Mouse (Mus musculus) stomach, embryonic 16.5 days (tissue): ENCODE measurements at regions not wholly inside any gene's neighbourhood (a gene's known extent, or its start where the extent isn't known, plus 50 kb on each side); places are given as distances from the start of the nearest gene placed in this dataset.
A peak's percentile ranks its signal among the peaks of the same experiment; 100 is the strongest.

Experiments used
- ATAC-seq: fragments of 200-750 bp; cut with Nextera tagmentation; 2 replicates; pipeline ENCODE4 v1.8.0; 2017; ENCODE audit warnings: moderate number of reproducible peaks, moderate TSS enrichment; ENCODE audit not compliant: insufficient read depth, low FRiP score
- H3K27ac ChIP-seq: fragments of 300-500 bp; sonication (generic); 2 replicates; pipeline ENCODE4 v1.5.1; 2014; ENCODE audit warnings: low read length
- H3K27me3 ChIP-seq: fragments of 300-500 bp; sonication (generic); 2 replicates; pipeline ENCODE4 v1.6.1; 2014; ENCODE audit warnings: low read length, control low read depth, mixed read lengths; ENCODE audit not compliant: control insufficient read depth, insufficient read depth
- H3K36me3 ChIP-seq: fragments of 300-500 bp; sonication (generic); 2 replicates; pipeline ENCODE4 v1.6.1; 2014; ENCODE audit warnings: low read length; ENCODE audit not compliant: control insufficient read depth, insufficient read depth
- H3K4me1 ChIP-seq: fragments of 300-500 bp; sonication (generic); 2 replicates; pipeline ENCODE4 v1.6.1; 2014; ENCODE audit warnings: low read length, control low read depth, mixed read lengths; ENCODE audit not compliant: control insufficient read depth, insufficient read depth
- H3K4me2 ChIP-seq: fragments of 300-500 bp; sonication (generic); 2 replicates; pipeline ENCODE4 v1.6.1; 2014; ENCODE audit warnings: low read depth, low read length, mixed read lengths
- H3K4me3 ChIP-seq: fragments of 300-500 bp; sonication (generic); replicated peaks from 2 replicates; pipeline ENCODE4 v1.5.1; 2014; ENCODE audit warnings: mild to moderate bottlenecking, low read length
- H3K9ac ChIP-seq: fragments of 300-500 bp; sonication (generic); 2 replicates; pipeline ENCODE4 v1.6.1; 2014; ENCODE audit warnings: low read length
- H3K9me3 ChIP-seq: fragments of 300-500 bp; sonication (generic); replicated peaks from 2 replicates; pipeline ENCODE4 v1.6.1; 2016; ENCODE audit warnings: low read length, control low read depth; ENCODE audit not compliant: control insufficient read depth
- WGBS: fragments of 180-500 bp; shearing (Covaris S2); extraction: QIAGEN DNeasy Blood & Tissue Kit; methylation state at CpG from one replicate; pipeline ENCODE4 v1.1.7; 2014; 5-methylcytosine and 5-hydroxymethylcytosine counted together

- WGBS = 65% methylated on average over 19 of the region's 19 CpGs
- peaks cover 3% of the 10 kb centered on the region; the same call in 1 of the 2 replicates for H3K4me1 ChIP-seq
- H3K9ac ChIP-seq = peak overlapping the region; percentile 18; the same call in 1 of the 2 replicates
- H3K4me2 ChIP-seq = no peak overlapping the region
- ATAC-seq = no peak
- no peaks in the 10 kb centered on the region for H3K36me3 ChIP-seq
- no peak overlapping the region; the same call in 1 of the 2 replicates for H3K27ac ChIP-seq
- H3K27me3 ChIP-seq = no peaks in the 10 kb centered on the region
- H3K4me3 ChIP-seq = no peak overlapping the region
- H3K9me3 ChIP-seq = peaks cover under 1% of the 10 kb centered on the region; the same call in 1 of the 2 replicates
These were observed 155.8 kb upstream of the Klf14 start for GRCm38 (mm10) chr6:31114336-31115335.

GRCm38 (mm10) chr6:31115566-31115965 lies 156.7 kb upstream of the Klf14 start:
- H3K9me3 ChIP-seq = no peaks in the 10 kb centered on the region
- no peak overlapping the region for H3K4me3 ChIP-seq
- no peaks in the 10 kb centered on the region for H3K36me3 ChIP-seq
- no peak for ATAC-seq
- H3K4me2 ChIP-seq = no peak overlapping the region
- peaks cover 3% of the 10 kb centered on the region; the same call in 1 of the 2 replicates for H3K4me1 ChIP-seq
- H3K27me3 ChIP-seq = no peaks in the 10 kb centered on the region
- 46% methylated on average over 4 of the region's 4 CpGs for WGBS
- H3K27ac ChIP-seq = no peak overlapping the region
- no peak overlapping the region for H3K9ac ChIP-seq

GRCm38 (mm10) chr6:31116365-31116764 lies 157.5 kb upstream of the Klf14 start:
- no peak for ATAC-seq

GRCm38 (mm10) chr6:31117666-31118065 lies 158.8 kb upstream of the Klf14 start:
- H3K27ac ChIP-seq = no peak overlapping the region
- peaks cover 3% of the 10 kb centered on the region; the same call in 1 of the 2 replicates for H3K4me1 ChIP-seq
- no peaks in the 10 kb centered on the region for H3K27me3 ChIP-seq
- WGBS = 89% methylated on average over 12 of the region's 12 CpGs
- no peaks in the 10 kb centered on the region for H3K9me3 ChIP-seq
- no peak overlapping the region for H3K9ac ChIP-seq
- no peaks in the 10 kb centered on the region for H3K36me3 ChIP-seq
- no peak overlapping the region for H3K4me3 ChIP-seq
- ATAC-seq = no peak
- no peak overlapping the region for H3K4me2 ChIP-seq

More at GRCm38 (mm10) chr6:31116365-31116764, 157.5 kb upstream of the Klf14 start:
- Histone ChIP-seq H3K27me3 (no peaks in the 10 kb centered on the region), H3K4me3 (no peak overlapping the region), H3K27ac (no peak overlapping the region), H3K4me1 (peaks cover 3% of the 10 kb centered on the region; the same call in 1 of the 2 replicates), H3K36me3 (no peaks in the 10 kb centered on the region), H3K4me2 (no peak overlapping the region), H3K9ac (no peak overlapping the region), H3K9me3 (no peaks in the 10 kb centered on the region)
- WGBS = 62% methylated on average over 6 of the region's 6 CpGs

DNA sequence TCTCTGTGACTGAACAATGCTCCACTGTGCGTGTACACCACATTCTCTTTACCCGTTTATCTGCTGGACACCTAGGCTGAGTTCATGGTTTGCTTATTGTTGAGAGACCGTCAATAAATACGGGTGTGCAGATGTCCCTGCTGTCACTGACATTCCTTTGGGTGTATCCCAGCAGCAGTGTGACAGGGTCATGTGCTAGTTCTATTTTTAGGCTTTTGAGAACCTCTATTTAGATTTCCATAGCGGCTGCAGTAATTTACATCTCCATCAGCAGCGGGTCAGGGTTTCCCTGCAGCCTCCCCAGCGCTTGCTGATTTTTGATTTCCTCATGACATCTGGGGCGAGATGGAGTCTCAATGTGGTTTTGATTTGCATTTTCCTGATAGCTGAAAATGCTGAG lies 162.1 kb upstream of the Klf14 start:
- H3K4me3 ChIP-seq = no peak overlapping the region
- no peak for ATAC-seq
- H3K9ac ChIP-seq = no peak overlapping the region
- no peak overlapping the region for H3K27ac ChIP-seq
- no peak overlapping the region for H3K4me2 ChIP-seq
- H3K27me3 ChIP-seq = no peaks in the 10 kb centered on the region
- 0 out of 2 replicates have a peak, but pooled peaks cover 4% of the 10 kb centered on the region for H3K4me1 ChIP-seq
- no peaks in the 10 kb centered on the region for H3K36me3 ChIP-seq
- H3K9me3 ChIP-seq = no peaks in the 10 kb centered on the region
- 62% methylated on average over 8 of the region's 8 CpGs for WGBS

- Histone ChIP-seq H3K4me2 (no peak overlapping the region), H3K27ac (no peak overlapping the region), H3K9ac (no peak overlapping the region), H3K4me3 (no peak overlapping the region), H3K27me3 (no peaks in the 10 kb centered on the region), H3K36me3 (no peaks in the 10 kb centered on the region), H3K9me3 (no peaks in the 10 kb centered on the region), H3K4me1 (0 out of 2 replicates have a peak, but pooled peaks cover 4% of the 10 kb centered on the region)
- ATAC-seq = no peak
- WGBS = 74% methylated on average over 5 of the region's 5 CpGs
These were observed 164.0 kb upstream of the Klf14 start for GRCm38 (mm10) chr6:31122895-31123294.

GRCm38 (mm10) chr6:31123342-31123990 lies 164.6 kb upstream of the Klf14 start:
- H3K27ac ChIP-seq = no peak overlapping the region
- H3K4me3 ChIP-seq = no peak overlapping the region
- WGBS = 66% methylated on average over 4 of the region's 4 CpGs
- H3K36me3 ChIP-seq = no peaks in the 10 kb centered on the region
- 0 out of 2 replicates have a peak, but pooled peaks cover 4% of the 10 kb centered on the region for H3K4me1 ChIP-seq
- no peak overlapping the region for H3K4me2 ChIP-seq
- H3K9me3 ChIP-seq = no peaks in the 10 kb centered on the region
- no peak overlapping the region for H3K9ac ChIP-seq
- no peaks in the 10 kb centered on the region for H3K27me3 ChIP-seq
- no peak for ATAC-seq

GRCm38 (mm10) chr6:31124076-31124475 lies 165.2 kb upstream of the Klf14 start:
- H3K4me3 ChIP-seq = no peak overlapping the region
- no peaks in the 10 kb centered on the region for H3K36me3 ChIP-seq
- H3K9ac ChIP-seq = no peak overlapping the region
- no peaks in the 10 kb centered on the region for H3K27me3 ChIP-seq
- H3K4me1 ChIP-seq = 0 out of 2 replicates have a peak, but pooled peaks cover 8% of the 10 kb centered on the region
- no peak for ATAC-seq
- no peak overlapping the region for H3K4me2 ChIP-seq
- no peaks in the 10 kb centered on the region for H3K9me3 ChIP-seq
- WGBS = 62% methylated on average over 6 of the region's 6 CpGs
- H3K27ac ChIP-seq = no peak overlapping the region

DNA sequence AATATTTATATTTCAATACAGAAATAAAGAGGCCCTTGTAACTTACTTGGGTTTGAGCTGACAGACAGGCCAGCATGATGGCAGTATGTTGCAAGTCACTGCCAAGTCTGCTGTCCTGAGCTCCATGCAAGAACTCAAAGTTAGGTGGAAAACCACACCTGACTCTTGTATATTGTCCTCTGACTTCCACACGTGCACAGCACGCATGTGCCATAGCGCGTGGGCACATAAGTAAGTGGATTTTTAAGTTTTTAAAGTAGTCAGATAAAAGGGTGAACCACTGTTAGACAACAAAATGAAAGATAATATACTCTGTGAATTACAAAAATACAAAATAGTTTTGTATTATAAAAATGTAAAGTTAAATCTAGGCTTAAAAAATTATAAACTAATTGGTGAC lies 166.0 kb upstream of the Klf14 start:
- no peak overlapping the region for H3K4me3 ChIP-seq

More for the DNA sequence above, 166.0 kb upstream of the Klf14 start:
- Histone ChIP-seq H3K9me3 (no peaks in the 10 kb centered on the region), H3K4me2 (no peak overlapping the region), H3K4me1 (0 out of 2 replicates have a peak, but pooled peaks cover 8% of the 10 kb centered on the region), H3K36me3 (no peaks in the 10 kb centered on the region), H3K9ac (no peak overlapping the region), H3K27me3 (no peaks in the 10 kb centered on the region), H3K27ac (no peak overlapping the region)
- WGBS = 86% methylated on average over 4 of the region's 4 CpGs
- no peak for ATAC-seq
